In the genomic region with DNA sequence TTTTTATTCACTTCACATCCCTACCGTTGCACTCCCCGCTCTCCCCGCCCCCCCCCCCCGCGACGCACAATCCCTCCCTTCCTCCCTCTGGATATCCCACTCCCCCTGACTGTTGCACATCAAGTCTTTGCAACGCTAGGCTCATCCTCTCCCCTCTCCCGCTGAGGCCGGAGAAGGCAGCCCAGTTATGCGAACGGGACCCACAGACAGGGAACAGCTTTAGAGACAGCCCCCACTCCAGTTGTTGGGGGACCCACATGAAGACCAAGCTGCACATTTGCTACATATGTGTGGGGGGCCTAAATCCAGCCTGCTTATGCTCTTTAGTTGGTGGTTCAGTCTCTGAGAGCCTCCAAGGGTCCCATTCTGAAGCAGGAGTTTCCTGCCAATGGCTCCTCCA, we compare ENCODE assay signal across 7 mouse cellular contexts. TPM values are rescaled to one million over a fixed set of nuclear protein-coding genes. Genes with fewer than 3 reads are reported as not detected.
DNase-seq lines count a peak whose midpoint lies in the region; ATAC-seq lines count a peak whose summit lies in the region.

Gene Stambp, minus strand, starts transcription at position 59 of the 400 bp plus-strand sequence.

- peak; percentile 13 for DNase-seq in retina, adult 2 months (ENCODE audit: low read depth, low spot score)
- no peak for DNase-seq in retina, postnatal 1 day
- peak; percentile 6 for DNase-seq in c-Kit-positive CD71-positive TER-119-positive erythroid progenitor cells, embryonic 14.5 days (ENCODE audit: low spot score)
- DNase-seq in kidney, postnatal 10 days: peak; percentile 29
- peak; percentile 33 for DNase-seq in lung, postnatal 10 days
- peak; percentile 14 to 28 for DNase-seq in thymus, postnatal 36 days

- ATAC-seq in forebrain, embryonic 16.5 days: peak; percentile 82

- peak within 1 kb of the TSS; percentile 82 for H3K4me3 ChIP-seq in forebrain, embryonic 16.5 days (replicated peaks; ENCODE audit: low read length)

- H3K9me3 ChIP-seq in forebrain, embryonic 16.5 days (ENCODE audit: control insufficient read depth, low read length): no peaks in the 10 kb centered on the region

- H3K9ac ChIP-seq in forebrain, embryonic 16.5 days (replicated peaks; ENCODE audit: low read depth, low read length): peak within 1 kb of the TSS; percentile 85

- H3K27ac ChIP-seq in forebrain, embryonic 16.5 days (ENCODE audit: low read length): peak within 1 kb of the TSS; percentile 89

- H3K4me1 ChIP-seq in forebrain, embryonic 16.5 days (replicated peaks; ENCODE audit: control insufficient read depth, insufficient read depth, low read length): peaks cover 15% of the 10 kb centered on the region

- peaks cover 6% of the 10 kb centered on the region for H3K27me3 ChIP-seq in forebrain, embryonic 16.5 days (replicated peaks; ENCODE audit: control insufficient read depth, insufficient read depth, low read length)

- H3K4me2 ChIP-seq in forebrain, embryonic 16.5 days (ENCODE audit: low read length): peak within 1 kb of the TSS; percentile 94

- no peaks in the 10 kb centered on the region for H3K36me3 ChIP-seq in forebrain, embryonic 16.5 days (ENCODE audit: control insufficient read depth, insufficient read depth)

- WGBS in forebrain, embryonic 16.5 days: 0% methylated on average over 8 of the region's 11 CpGs

RNA-seq across cellular contexts. Expression of gene Stambp, which starts in this region (rescaled TPM):
- 58.0 and 59.2 TPM in 2 replicates for polyA plus RNA-seq in forebrain, embryonic 16.5 days (2015; fragmentation: Nextera tagmentation; extraction: Ambion mirVana)
